Mouse (Mus musculus) brain, embryonic 18.5 days (tissue): Measurements from ENCODE around the gene Tmem82.
"Not testable (repeated sequence)": the region's sequence is repeated elsewhere in the genome, so short reads cannot be mapped to it uniquely, and the experiment has no call there.

Source experiments
- DNase-seq: peaks from one replicate; pipeline ENCODE4 v3.0.0-alpha.2; 2012; ENCODE audit warnings: low read depth, low spot score

The Tmem82 gene

DNA sequence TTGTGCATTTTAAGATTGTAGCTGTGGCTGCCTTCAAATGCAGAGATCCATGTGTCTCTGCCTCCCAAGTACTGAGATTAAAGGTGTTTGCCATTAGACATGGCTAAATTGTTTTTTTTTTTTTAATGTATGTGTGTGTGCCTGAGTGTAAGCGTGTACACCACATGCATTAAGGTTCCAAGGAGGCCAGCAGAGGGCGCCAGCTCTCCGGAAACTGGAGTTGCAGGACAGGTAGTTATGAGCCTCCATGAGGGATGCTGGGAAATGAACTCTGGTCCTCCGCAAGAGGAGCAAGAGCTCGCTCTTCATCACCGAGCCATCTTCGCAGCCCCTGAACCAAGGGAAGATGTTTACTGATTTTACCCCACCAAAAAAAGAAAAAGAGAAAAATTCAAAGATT, 41.6 kb downstream of the Tmem82 start:
- DNase-seq = no peak

DNA sequence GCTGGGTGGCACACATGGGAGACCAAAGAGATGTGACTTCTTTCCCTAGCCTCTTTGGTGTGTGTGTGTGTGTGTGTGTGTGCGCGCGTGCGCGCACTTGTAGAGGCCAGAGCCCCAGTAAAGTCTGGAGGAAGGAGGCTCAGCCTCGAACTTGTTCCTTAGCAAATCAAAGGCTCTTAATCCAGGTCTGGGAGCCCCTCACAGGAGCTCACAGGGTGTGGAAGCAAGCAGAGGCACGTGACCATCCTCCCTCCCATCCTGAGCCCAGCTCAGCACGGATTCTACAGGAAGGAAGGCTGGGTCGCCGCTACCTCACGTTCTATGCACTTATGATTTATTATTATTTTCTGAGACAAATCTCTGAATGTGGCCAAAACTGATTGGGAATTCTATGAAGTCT, 42.0 kb downstream of the Tmem82 start:
- no peak for DNase-seq

- peak; percentile 37 for DNase-seq
Measured at GRCm38 (mm10) chr4:141574789-141575702, 43.4 kb downstream of the Tmem82 start.

- no peak for DNase-seq
Measured at GRCm38 (mm10) chr4:141573359-141573966, 45.0 kb downstream of the Tmem82 start.

GRCm38 (mm10) chr4:141572668-141573358, 45.6 kb downstream of the Tmem82 start:
- DNase-seq = no peak

- DNase-seq = no peak
Measured at GRCm38 (mm10) chr4:141571934-141572333, 46.5 kb downstream of the Tmem82 start.

GRCm38 (mm10) chr4:141571337-141571739, 47.1 kb downstream of the Tmem82 start:
- DNase-seq = no peak

GRCm38 (mm10) chr4:141570821-141571220, 47.6 kb downstream of the Tmem82 start:
- DNase-seq = no peak

DNA sequence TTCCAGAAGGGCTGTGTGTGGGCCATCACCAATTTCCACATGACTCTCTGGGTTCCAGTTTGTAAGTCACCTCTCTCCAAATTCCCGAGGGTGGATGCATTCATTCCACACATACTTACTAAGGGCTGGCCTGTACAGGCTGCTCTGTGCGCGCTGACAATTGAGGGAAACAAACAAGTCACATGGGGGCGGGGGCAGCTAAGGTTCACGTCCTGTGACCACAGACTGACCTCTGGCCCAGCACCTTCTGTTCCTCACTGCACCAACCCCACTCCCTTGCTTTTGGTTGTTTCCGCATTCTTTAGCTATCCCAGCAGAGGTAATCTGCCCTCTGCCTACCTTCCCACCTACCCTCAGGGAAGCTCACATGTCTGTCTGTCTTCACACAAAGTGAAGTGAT, 48.4 kb downstream of the Tmem82 start:
- no peak for DNase-seq

DNA sequence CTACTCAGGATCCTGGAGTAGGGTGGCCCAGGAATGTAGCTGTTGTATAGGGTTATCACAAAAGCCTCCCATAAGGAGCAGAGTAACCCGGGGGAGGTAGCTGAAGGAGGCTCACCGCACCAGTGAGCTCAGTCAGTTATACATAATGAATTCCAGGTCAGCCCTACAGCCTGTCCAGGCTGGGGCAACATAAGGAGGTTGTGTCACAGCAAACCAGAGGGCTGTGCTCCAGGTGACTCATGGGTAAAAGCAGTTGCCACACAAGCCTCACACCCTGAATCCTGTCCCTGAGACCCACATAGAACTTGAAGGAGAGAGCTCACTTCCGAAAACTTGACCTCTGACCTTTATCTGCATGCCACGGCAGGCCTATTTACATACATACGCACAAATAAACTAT, 49.5 kb downstream of the Tmem82 start:
- DNase-seq = no peak

DNA sequence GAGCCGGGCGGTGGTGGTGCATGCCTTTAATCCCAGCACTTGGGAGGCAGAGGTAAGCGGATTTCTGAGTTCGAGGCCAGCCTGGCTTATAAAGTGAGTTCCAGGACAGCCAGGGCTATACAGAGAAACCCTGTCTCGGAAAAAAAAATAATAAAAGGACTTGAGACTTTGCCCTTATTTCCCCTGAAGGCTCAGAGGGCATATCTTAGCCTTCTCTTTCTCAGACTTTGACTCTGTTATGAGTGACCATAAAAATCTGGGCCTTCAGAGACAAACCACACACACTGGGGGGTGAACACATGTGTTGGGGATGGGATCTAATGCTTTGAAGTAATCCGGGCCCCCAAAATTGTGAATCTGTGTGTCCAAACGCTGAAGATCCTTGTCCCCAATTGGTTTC, 51.3 kb downstream of the Tmem82 start:
- not testable (repeated sequence) for DNase-seq

DNA sequence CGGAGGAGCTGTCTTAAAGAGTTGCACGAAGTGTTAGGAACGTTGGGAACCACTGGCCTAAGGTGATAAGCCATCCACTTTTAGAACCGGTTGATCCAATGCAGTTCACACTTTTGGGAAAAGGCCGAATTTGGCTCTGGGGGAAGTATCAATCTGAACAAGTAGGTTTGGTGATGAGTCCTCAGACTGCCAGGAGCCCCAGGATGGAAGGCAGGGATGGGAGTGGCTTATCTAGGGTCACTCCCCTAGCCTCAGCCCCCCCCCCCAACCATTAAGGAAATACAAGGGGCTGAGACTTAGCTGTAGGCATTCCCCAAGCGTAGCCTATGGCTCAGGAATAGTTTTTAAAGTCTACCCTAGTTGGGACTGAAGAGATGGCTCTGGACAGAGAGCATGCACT, 52.2 kb downstream of the Tmem82 start:
- no peak for DNase-seq

DNA sequence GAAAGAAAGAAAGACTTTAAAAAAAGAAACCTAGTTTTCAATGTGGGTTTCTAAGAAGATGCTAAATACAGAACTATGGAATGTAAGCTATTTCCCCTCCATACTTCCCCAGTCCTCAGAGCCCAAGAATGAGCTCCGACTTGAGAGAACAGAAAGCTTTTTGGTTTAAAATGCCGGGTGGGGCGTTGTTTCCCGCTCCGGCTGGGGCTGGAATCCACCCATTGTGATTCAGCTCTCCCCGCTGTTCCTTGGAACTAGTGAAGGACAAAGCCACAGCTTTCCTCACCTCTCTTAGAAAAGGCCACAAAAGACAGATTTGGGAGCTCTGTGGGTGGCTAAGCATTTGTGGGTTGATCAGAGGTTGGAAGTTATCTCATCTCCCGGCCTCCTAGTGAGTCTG, 53.1 kb downstream of the Tmem82 start:
- no peak for DNase-seq

DNA sequence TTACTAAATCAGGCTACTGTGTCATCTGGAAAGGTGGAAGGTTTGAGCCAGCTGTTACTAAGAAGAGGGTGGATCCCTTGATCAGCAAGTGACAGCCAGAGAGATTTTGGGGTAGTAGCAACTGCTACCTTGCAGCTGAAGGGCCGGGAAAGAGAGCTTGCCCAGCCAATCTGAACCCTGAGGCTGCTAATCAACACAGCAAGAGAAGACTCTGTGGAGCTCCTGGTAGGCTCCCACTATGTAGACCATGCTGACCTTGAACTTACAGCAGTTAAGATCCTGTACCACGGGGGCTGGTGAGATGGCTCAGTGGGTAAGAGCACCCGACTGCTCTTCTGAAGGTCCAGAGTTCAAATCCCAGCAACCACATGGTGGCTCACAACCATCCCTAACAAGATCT, 53.8 kb downstream of the Tmem82 start:
- DNase-seq = no peak

DNA sequence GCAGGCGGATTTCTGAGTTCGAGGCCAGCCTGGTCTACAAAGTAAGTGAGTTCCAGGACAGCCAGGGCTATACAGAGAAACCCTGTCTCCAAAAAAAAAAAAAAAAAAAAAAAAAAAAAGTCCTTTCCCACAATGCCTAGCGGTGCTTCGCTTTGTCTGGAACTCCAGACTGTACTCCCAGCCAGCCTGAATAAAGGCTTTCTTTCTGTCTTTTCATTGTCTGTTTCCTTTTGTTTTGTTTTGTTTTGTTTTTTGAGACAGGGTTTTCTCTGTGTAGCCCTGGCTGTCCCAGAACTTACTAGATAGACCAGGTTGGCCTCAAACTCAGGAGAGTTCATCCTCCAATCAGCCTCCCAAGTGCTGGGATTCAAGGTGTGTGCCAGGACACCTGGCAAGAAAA, 54.2 kb downstream of the Tmem82 start:
- DNase-seq = no peak
